Mouse (Mus musculus): ENCODE measurements at regions not wholly inside any gene's neighbourhood (a gene's known extent, or its start where the extent isn't known, plus 50 kb on each side); places are given as distances from the start of the nearest gene placed in this dataset.

GRCm38 (mm10) chr12:112376236-112376635 is 113.0 kb upstream of the A530016L24Rik start:
- Histone ChIP-seq H3K4me1 (replicated peaks; ENCODE audit: control insufficient read depth, insufficient read depth, low read length) (no peaks in the 10 kb centered on the region), H3K27ac (ENCODE audit: low read length) (no peak overlapping the region), H3K9ac (ENCODE audit: low read length) (no peak overlapping the region), H3K4me3 (ENCODE audit: low read length) (no peak overlapping the region), H3K9me3 (ENCODE audit: control insufficient read depth, low read length) (no peaks in the 10 kb centered on the region), H3K27me3 (ENCODE audit: control insufficient read depth, insufficient read depth, low read depth, low read length) (no peaks in the 10 kb centered on the region), H3K36me3 (ENCODE audit: control insufficient read depth, insufficient read depth, low read length) (no peaks in the 10 kb centered on the region), H3K4me2 (ENCODE audit: low read depth, low read length) (no peak overlapping the region)
- no peak for ATAC-seq (ENCODE audit: low read depth)
- WGBS = 78% methylated on average over 5 of the region's 5 CpGs

GRCm38 (mm10) chr12:112376701-112377100 is 112.5 kb upstream of the A530016L24Rik start:
- WGBS = 71% methylated on average over 8 of the region's 8 CpGs
- ATAC-seq (ENCODE audit: low read depth) = no peak
- H3K27ac ChIP-seq (ENCODE audit: low read length) = no peak overlapping the region

GRCm38 (mm10) chr12:112378482-112379243 is 110.6 kb upstream of the A530016L24Rik start:
- H3K4me1 ChIP-seq (replicated peaks; ENCODE audit: control insufficient read depth, insufficient read depth, low read length) = no peaks in the 10 kb centered on the region
- H3K9ac ChIP-seq (ENCODE audit: low read length) = no peak overlapping the region
- no peaks in the 10 kb centered on the region for H3K27me3 ChIP-seq (ENCODE audit: control insufficient read depth, insufficient read depth, low read depth, low read length)
- no peaks in the 10 kb centered on the region for H3K36me3 ChIP-seq (ENCODE audit: control insufficient read depth, insufficient read depth, low read length)
- 81% methylated on average over 13 of the region's 13 CpGs for WGBS
- H3K4me3 ChIP-seq (ENCODE audit: low read length) = no peak overlapping the region
- H3K27ac ChIP-seq (ENCODE audit: low read length) = no peak overlapping the region
- H3K4me2 ChIP-seq (ENCODE audit: low read depth, low read length) = no peak overlapping the region
- no peaks in the 10 kb centered on the region for H3K9me3 ChIP-seq (ENCODE audit: control insufficient read depth, low read length)
- ATAC-seq (ENCODE audit: low read depth) = no peak

More at GRCm38 (mm10) chr12:112376701-112377100, 112.5 kb upstream of the A530016L24Rik start:
- H3K4me3 ChIP-seq (ENCODE audit: low read length) = no peak overlapping the region
- H3K4me2 ChIP-seq (ENCODE audit: low read depth, low read length) = no peak overlapping the region
- no peaks in the 10 kb centered on the region for H3K9me3 ChIP-seq (ENCODE audit: control insufficient read depth, low read length)
- H3K27me3 ChIP-seq (ENCODE audit: control insufficient read depth, insufficient read depth, low read depth, low read length) = no peaks in the 10 kb centered on the region
- H3K36me3 ChIP-seq (ENCODE audit: control insufficient read depth, insufficient read depth, low read length) = no peaks in the 10 kb centered on the region
- H3K9ac ChIP-seq (ENCODE audit: low read length) = no peak overlapping the region
- no peaks in the 10 kb centered on the region for H3K4me1 ChIP-seq (replicated peaks; ENCODE audit: control insufficient read depth, insufficient read depth, low read length)

- Histone ChIP-seq H3K4me2 (ENCODE audit: low read depth, low read length) (no peak overlapping the region), H3K9me3 (ENCODE audit: control insufficient read depth, low read length) (no peaks in the 10 kb centered on the region), H3K4me3 (ENCODE audit: low read length) (no peak overlapping the region), H3K4me1 (replicated peaks; ENCODE audit: control insufficient read depth, insufficient read depth, low read length) (no peaks in the 10 kb centered on the region), H3K27ac (ENCODE audit: low read length) (no peak overlapping the region), H3K27me3 (ENCODE audit: control insufficient read depth, insufficient read depth, low read depth, low read length) (no peaks in the 10 kb centered on the region), H3K36me3 (ENCODE audit: control insufficient read depth, insufficient read depth, low read length) (no peaks in the 10 kb centered on the region), H3K9ac (ENCODE audit: low read length) (no peak overlapping the region)
- WGBS = 58% methylated on average over 9 of the region's 9 CpGs
- ATAC-seq (ENCODE audit: low read depth) = no peak
Measured at GRCm38 (mm10) chr12:112387836-112388235, 101.4 kb upstream of the A530016L24Rik start.

- H3K4me3 ChIP-seq (ENCODE audit: low read length) = no peak overlapping the region
- no peaks in the 10 kb centered on the region for H3K27me3 ChIP-seq (ENCODE audit: control insufficient read depth, insufficient read depth, low read depth, low read length)
- no peak overlapping the region for H3K27ac ChIP-seq (ENCODE audit: low read length)
- H3K4me2 ChIP-seq (ENCODE audit: low read depth, low read length) = no peak overlapping the region
- no peaks in the 10 kb centered on the region for H3K4me1 ChIP-seq (replicated peaks; ENCODE audit: control insufficient read depth, insufficient read depth, low read length)
- ATAC-seq (ENCODE audit: low read depth) = no peak
- H3K9ac ChIP-seq (ENCODE audit: low read length) = no peak overlapping the region
- no peaks in the 10 kb centered on the region for H3K9me3 ChIP-seq (ENCODE audit: control insufficient read depth, low read length)
- 67% methylated on average over 13 of the region's 13 CpGs for WGBS
- H3K36me3 ChIP-seq (ENCODE audit: control insufficient read depth, insufficient read depth, low read length) = no peaks in the 10 kb centered on the region
Measured at GRCm38 (mm10) chr12:112395909-112396308, 93.3 kb upstream of the A530016L24Rik start.

- Histone ChIP-seq H3K27ac (ENCODE audit: low read length) (no peak overlapping the region), H3K36me3 (ENCODE audit: control insufficient read depth, insufficient read depth, low read length) (no peaks in the 10 kb centered on the region), H3K4me3 (ENCODE audit: low read length) (no peak overlapping the region), H3K4me1 (replicated peaks; ENCODE audit: control insufficient read depth, insufficient read depth, low read length) (no peaks in the 10 kb centered on the region), H3K9me3 (ENCODE audit: control insufficient read depth, low read length) (no peaks in the 10 kb centered on the region), H3K9ac (ENCODE audit: low read length) (no peak overlapping the region), H3K4me2 (ENCODE audit: low read depth, low read length) (no peak overlapping the region), H3K27me3 (ENCODE audit: control insufficient read depth, insufficient read depth, low read depth, low read length) (no peaks in the 10 kb centered on the region)
- ATAC-seq (ENCODE audit: low read depth) = no peak
- 80% methylated on average over 11 of the region's 11 CpGs for WGBS
Measured at GRCm38 (mm10) chr12:112403688-112404240, 85.5 kb upstream of the A530016L24Rik start.

- H3K9ac ChIP-seq (ENCODE audit: low read length) = no peak overlapping the region
- WGBS = 84% methylated on average over 12 of the region's 12 CpGs
- H3K27ac ChIP-seq (ENCODE audit: low read length) = no peak overlapping the region
- H3K4me2 ChIP-seq (ENCODE audit: low read depth, low read length) = no peak overlapping the region
- no peak overlapping the region for H3K4me3 ChIP-seq (ENCODE audit: low read length)
- no peak for ATAC-seq (ENCODE audit: low read depth)
- no peaks in the 10 kb centered on the region for H3K27me3 ChIP-seq (ENCODE audit: control insufficient read depth, insufficient read depth, low read depth, low read length)
- H3K36me3 ChIP-seq (ENCODE audit: control insufficient read depth, insufficient read depth, low read length) = no peaks in the 10 kb centered on the region
- H3K4me1 ChIP-seq (replicated peaks; ENCODE audit: control insufficient read depth, insufficient read depth, low read length) = no peaks in the 10 kb centered on the region
- H3K9me3 ChIP-seq (ENCODE audit: control insufficient read depth, low read length) = no peaks in the 10 kb centered on the region
Measured at GRCm38 (mm10) chr12:112404338-112404737, 84.9 kb upstream of the A530016L24Rik start.

- no peak overlapping the region for H3K4me2 ChIP-seq (ENCODE audit: low read depth, low read length)
- no peak for ATAC-seq (ENCODE audit: low read depth)
- H3K27ac ChIP-seq (ENCODE audit: low read length) = no peak overlapping the region
- H3K27me3 ChIP-seq (ENCODE audit: control insufficient read depth, insufficient read depth, low read depth, low read length) = no peaks in the 10 kb centered on the region
- H3K36me3 ChIP-seq (ENCODE audit: control insufficient read depth, insufficient read depth, low read length) = no peaks in the 10 kb centered on the region
- H3K9ac ChIP-seq (ENCODE audit: low read length) = no peak overlapping the region
- no peaks in the 10 kb centered on the region for H3K4me1 ChIP-seq (replicated peaks; ENCODE audit: control insufficient read depth, insufficient read depth, low read length)
- no peaks in the 10 kb centered on the region for H3K9me3 ChIP-seq (ENCODE audit: control insufficient read depth, low read length)
- WGBS = 46% methylated on average over 12 of the region's 12 CpGs
- H3K4me3 ChIP-seq (ENCODE audit: low read length) = no peak overlapping the region
Measured at GRCm38 (mm10) chr12:112405781-112406213, 83.5 kb upstream of the A530016L24Rik start.

- H3K36me3 ChIP-seq (ENCODE audit: control insufficient read depth, insufficient read depth, low read length) = no peaks in the 10 kb centered on the region
- no peak overlapping the region for H3K4me3 ChIP-seq (ENCODE audit: low read length)
- no peak for ATAC-seq (ENCODE audit: low read depth)
- no peak overlapping the region for H3K9ac ChIP-seq (ENCODE audit: low read length)
- no peak overlapping the region for H3K4me2 ChIP-seq (ENCODE audit: low read depth, low read length)
- H3K4me1 ChIP-seq (replicated peaks; ENCODE audit: control insufficient read depth, insufficient read depth, low read length) = no peaks in the 10 kb centered on the region; the same call in 1 of the 2 replicates
- no peaks in the 10 kb centered on the region for H3K9me3 ChIP-seq (ENCODE audit: control insufficient read depth, low read length)
- no peaks in the 10 kb centered on the region for H3K27me3 ChIP-seq (ENCODE audit: control insufficient read depth, insufficient read depth, low read depth, low read length)
- WGBS = 6% methylated on average over 13 of the region's 13 CpGs
- H3K27ac ChIP-seq (ENCODE audit: low read length) = no peak overlapping the region
Measured at GRCm38 (mm10) chr12:112411612-112412350, 77.5 kb upstream of the A530016L24Rik start.

Data from lung, embryonic 16.5 days (tissue).